Mouse (Mus musculus) spleen, adult 2 months (tissue): ENCODE measurements around the gene Cradd.

Experiments used
- CTCF ChIP-seq: fragments of 200-500 bp; IDR thresholded peaks from 2 replicates; pipeline ENCODE4 v1.5.1; 2011; ENCODE audit warnings: mild to moderate bottlenecking, inconsistent platforms; ENCODE audit not compliant: insufficient read depth, insufficient read length, insufficient replicate concordance; ENCODE audit errors: extremely low read depth
- POLR2A ChIP-seq: fragments of 200-500 bp; IDR thresholded peaks from 2 replicates; pipeline ENCODE4 v1.6.1; 2011; ENCODE audit warnings: low read depth, low read length, inconsistent platforms

GRCm38 (mm10) chr10:95170721-95171354 lies 153.1 kb downstream of the Cradd start:
- TF ChIP-seq POLR2A (no peak), CTCF (no peak)
